Mouse (Mus musculus): ENCODE data around the gene Tns1.
"Not testable (repeated sequence)": the region's sequence is repeated elsewhere in the genome, so short reads cannot be mapped to it uniquely, and the experiment has no call there.

Tns1 gene

GRCm38 (mm10) chr1:74124021-74124981 is at the start of gene Tns1:
Tns1 (minus strand) TSS chr1:74124449.
- in situ Hi-C loops (cut with MboI, MseI): no loop called here

- in situ Hi-C loops (cut with MboI, MseI): no loop called here
These were observed 48.5 kb upstream of the Tns1 start for GRCm38 (mm10) chr1:74172722-74173121.

GRCm38 (mm10) chr1:74169721-74170120 is 45.5 kb upstream of the Tns1 start:
- in situ Hi-C loops (cut with MboI, MseI): no loop called here

- in situ Hi-C loops (cut with MboI, MseI): no loop called here
These were observed 42.9 kb upstream of the Tns1 start for GRCm38 (mm10) chr1:74167136-74167535.

- in situ Hi-C loops (cut with MboI, MseI): no loop called here
These were observed 35.8 kb upstream of the Tns1 start for GRCm38 (mm10) chr1:74160036-74160435.

- in situ Hi-C loops (cut with MboI, MseI): not testable (repeated sequence)
These were observed 35.4 kb upstream of the Tns1 start for GRCm38 (mm10) chr1:74159613-74160012.

GRCm38 (mm10) chr1:74156381-74156910 is 32.2 kb upstream of the Tns1 start:
- in situ Hi-C loops (cut with MboI, MseI): no loop called here

- in situ Hi-C loops (cut with MboI, MseI): no loop called here
These were observed 31.3 kb upstream of the Tns1 start for GRCm38 (mm10) chr1:74155435-74156012.

- in situ Hi-C loops (cut with MboI, MseI): no loop called here
These were observed 29.4 kb upstream of the Tns1 start, which contains the start of gene Cxcr2 for GRCm38 (mm10) chr1:74153461-74154184. Cxcr2 (plus strand) TSS chr1:74153989.

GRCm38 (mm10) chr1:74151091-74151490 is 26.8 kb upstream of the Tns1 start:
- in situ Hi-C loops (cut with MboI, MseI): no loop called here

GRCm38 (mm10) chr1:74150101-74150500 is 25.9 kb upstream of the Tns1 start:
- in situ Hi-C loops (cut with MboI, MseI): no loop called here

GRCm38 (mm10) chr1:74149106-74149885 is 25.0 kb upstream of the Tns1 start:
- in situ Hi-C loops (cut with MboI, MseI): no loop called here

- in situ Hi-C loops (cut with MboI, MseI): no loop called here
These were observed 17.5 kb upstream of the Tns1 start for GRCm38 (mm10) chr1:74141781-74142180.

GRCm38 (mm10) chr1:74139415-74139814 is 15.2 kb upstream of the Tns1 start:
- in situ Hi-C loops (cut with MboI, MseI): no loop called here

- in situ Hi-C loops (cut with MboI, MseI): no loop called here
These were observed 11.2 kb upstream of the Tns1 start for GRCm38 (mm10) chr1:74135326-74135950.

GRCm38 (mm10) chr1:74133954-74134353 is 9.7 kb upstream of the Tns1 start:
- in situ Hi-C loops (cut with MboI, MseI): no loop called here

GRCm38 (mm10) chr1:74132011-74132410 is 7.8 kb upstream of the Tns1 start:
- in situ Hi-C loops (cut with MboI, MseI): no loop called here

GRCm38 (mm10) chr1:74130883-74131659 is 6.8 kb upstream of the Tns1 start:
- in situ Hi-C loops (cut with MboI, MseI): no loop called here

GRCm38 (mm10) chr1:74124991-74125552 is 823 bp upstream of the Tns1 start, which contains the start of gene Rufy4:
Rufy4 (plus strand) TSS chr1:74125541.
- in situ Hi-C loops (cut with MboI, MseI): no loop called here

Data from T-helper 17 cell (primary cell).